Mouse (Mus musculus) testis, adult 10 weeks (tissue): Measurements from ENCODE around the gene Drc1. TPM values are rescaled to one million over a fixed set of nuclear protein-coding genes. Genes with fewer than 3 reads are reported as not detected.

ENCODE experiments used
- polyA plus RNA-seq: library from polyadenylated mRNA; stranded (reverse); fragments of 350-450 nt; fragmentation: Illumina TruSeq; extraction: RNeasy Lipid Tissue Mini Kit (QIAGEN cat#74804); gene quantifications from one replicate; pipeline ENCODE4 v1.2.3, GENCODE M21; 2014; ENCODE audit warnings: low read depth, low replicate concordance

The Drc1 gene
- 61.7 TPM for polyA plus RNA-seq

DNA sequence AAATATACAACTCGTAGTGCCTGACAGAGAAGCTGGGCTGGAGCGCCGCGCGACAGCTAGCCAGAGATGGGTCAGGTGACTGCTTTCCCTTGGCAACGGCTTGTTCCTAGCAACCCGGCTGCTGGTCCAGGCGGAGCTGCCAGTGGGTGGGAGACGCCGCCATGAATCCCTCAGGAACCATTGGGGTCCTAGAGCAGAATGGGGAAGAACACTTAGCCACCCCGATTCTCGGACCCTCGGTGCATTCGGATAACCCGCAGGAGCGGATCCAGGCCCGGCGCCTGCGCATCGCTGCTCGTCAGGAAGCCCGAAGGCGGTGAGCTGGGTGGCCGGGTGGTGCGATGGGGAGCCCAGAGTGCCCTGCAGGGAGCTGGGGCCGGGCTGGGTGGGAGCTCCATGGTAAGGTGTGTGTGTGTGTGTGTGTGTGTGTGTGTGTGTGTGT, at the start of gene Drc1:
TSS of gene Drc1 (plus strand) at position 98 of the 442 bp plus-strand sequence.

DNA sequence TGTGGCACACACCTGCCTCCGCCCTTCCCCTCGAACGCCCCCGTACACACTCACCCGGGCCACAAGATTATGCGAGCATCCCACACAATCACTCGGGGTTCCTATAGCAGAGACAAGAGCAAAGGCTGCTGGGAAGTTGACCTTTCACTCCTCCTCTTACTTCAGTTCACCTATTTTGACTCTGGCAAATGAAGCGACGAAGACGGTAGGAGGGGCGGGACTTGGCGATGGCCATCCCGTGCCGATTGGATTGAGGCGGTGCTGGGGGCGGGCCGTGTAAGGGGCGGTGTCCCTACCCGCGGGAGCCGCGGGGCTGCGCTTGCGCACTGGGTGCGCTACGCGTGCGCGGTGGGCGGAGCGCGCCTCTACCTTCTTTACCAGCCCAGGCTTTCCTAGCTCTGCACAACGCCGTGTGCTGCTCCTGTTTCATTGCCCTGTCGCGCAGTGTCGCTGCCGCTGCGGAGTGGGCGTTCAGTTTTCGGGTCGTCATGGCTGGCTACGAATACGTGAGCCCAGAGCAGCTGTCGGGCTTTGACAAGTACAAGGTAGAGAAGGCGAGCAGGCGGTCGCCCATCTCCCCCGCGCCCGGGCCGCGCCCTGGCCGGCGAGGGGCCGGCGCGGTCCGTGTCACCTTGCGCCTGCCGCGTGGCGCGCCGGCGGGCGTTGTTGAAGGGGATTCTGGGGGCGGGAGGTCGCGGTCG, 48.8 kb upstream of the Drc1 start, which contains the start of gene Selenoi:
TSS of gene Selenoi (plus strand) at position 311 of the 701 bp plus-strand sequence.

Other genes starting within 250 kb of the Drc1 start
- gene Tyms, start 207.8 kb upstream of the Drc1 start, polyA plus RNA-seq: 5.3 TPM
- 0.08 TPM for gene Garem2, start 176.2 kb upstream of the Drc1 start, polyA plus RNA-seq
- not detected for gene 3110082J24Rik, start 175.3 kb upstream of the Drc1 start, polyA plus RNA-seq
- 220 TPM for gene Hadha, start 126.2 kb upstream of the Drc1 start, polyA plus RNA-seq
- gene Hadhb, start 126.1 kb upstream of the Drc1 start, polyA plus RNA-seq: 337 TPM
- gene Adgrf3, start 75.7 kb upstream of the Drc1 start, polyA plus RNA-seq: 4.8 TPM
- 69.2 TPM for gene Selenoi, start 48.8 kb upstream of the Drc1 start, polyA plus RNA-seq
- not detected for gene Otof, start 180.5 kb downstream of the Drc1 start, polyA plus RNA-seq
- 42.0 TPM for gene 1700001C02Rik, start 184.7 kb downstream of the Drc1 start, polyA plus RNA-seq